16 mouse cellular contexts compared by ENCODE assay signal in genomic region chr1:55604593-55604992, GRCm38 (mm10).
"Had no signal": no experiment of that assay in that cellular context is flagged by ENCODE, and none has a peak within 500 bp of the region (broad histone marks: within the 10 kb centered on the region; RNA-seq: fewer than 3 reads in every experiment).

No protein-coding gene starts in this region.

- H3K27ac ChIP-seq: lung, embryonic 15.5 days; macrophage; midbrain, embryonic 13.5 days; midbrain, embryonic 15.5 days; neural tube, embryonic 12.5 days had no signal

- H3K9ac ChIP-seq: liver, postnatal 0 days; lung, embryonic 15.5 days; midbrain, embryonic 13.5 days; midbrain, embryonic 15.5 days; neural tube, embryonic 12.5 days had no signal

- H3K9me3 ChIP-seq: lung, embryonic 15.5 days; megakaryocyte, embryonic 14.5 days; midbrain, embryonic 13.5 days; midbrain, embryonic 15.5 days; neural tube, embryonic 12.5 days had no signal

- H3K4me2 ChIP-seq: lung, embryonic 15.5 days; midbrain, embryonic 11.5 days; midbrain, embryonic 13.5 days; midbrain, embryonic 15.5 days; neural tube, embryonic 12.5 days had no signal

- H3K27me3 ChIP-seq: lung, embryonic 15.5 days; megakaryocyte, embryonic 14.5 days; midbrain, embryonic 13.5 days; midbrain, embryonic 15.5 days; neural tube, embryonic 12.5 days had no signal

- H3K4me1 ChIP-seq: lung, embryonic 15.5 days; megakaryocyte, embryonic 14.5 days; midbrain, embryonic 15.5 days had no signal

- ATAC-seq: liver, postnatal 0 days; lung, postnatal 0 days; midbrain, embryonic 13.5 days had no signal

- H3K36me3 ChIP-seq: lung, embryonic 15.5 days; midbrain, embryonic 13.5 days; midbrain, embryonic 15.5 days; neural tube, embryonic 12.5 days had no signal

- H3K4me3 ChIP-seq: lung, embryonic 15.5 days; megakaryocyte, embryonic 14.5 days; midbrain, embryonic 13.5 days; midbrain, embryonic 15.5 days; neural tube, embryonic 12.5 days had no signal

- DNase-seq: liver, postnatal 0 days; lung, adult 2 months; lung, postnatal 14 days; lung, postnatal 36 days; right cerebral cortex, postnatal 14 days; thymus, adult 18-20 months; thymus, postnatal 14 days; thymus, postnatal 36 days had no signal
